Mouse (Mus musculus) neutrophil, adult 83 days (primary cell): Measurements from ENCODE around the gene Bptf. TPM values are rescaled to one million over a fixed set of nuclear protein-coding genes. Genes with fewer than 3 reads are reported as not detected.

Experiments
- total RNA-seq, 2 experiments: library from RNA; stranded (reverse); gene quantifications; one replicate each; pipeline ENCODE4 v1.2.4; 2023

The Bptf gene
- total RNA-seq, result 10 to 100 TPM; 51.3 to 56.5 TPM

GRCm38 (mm10) chr11:107131749-107132421 is at the start of gene Bptf:
Gene Bptf, minus strand, starts transcription at chr11:107132127.

DNA sequence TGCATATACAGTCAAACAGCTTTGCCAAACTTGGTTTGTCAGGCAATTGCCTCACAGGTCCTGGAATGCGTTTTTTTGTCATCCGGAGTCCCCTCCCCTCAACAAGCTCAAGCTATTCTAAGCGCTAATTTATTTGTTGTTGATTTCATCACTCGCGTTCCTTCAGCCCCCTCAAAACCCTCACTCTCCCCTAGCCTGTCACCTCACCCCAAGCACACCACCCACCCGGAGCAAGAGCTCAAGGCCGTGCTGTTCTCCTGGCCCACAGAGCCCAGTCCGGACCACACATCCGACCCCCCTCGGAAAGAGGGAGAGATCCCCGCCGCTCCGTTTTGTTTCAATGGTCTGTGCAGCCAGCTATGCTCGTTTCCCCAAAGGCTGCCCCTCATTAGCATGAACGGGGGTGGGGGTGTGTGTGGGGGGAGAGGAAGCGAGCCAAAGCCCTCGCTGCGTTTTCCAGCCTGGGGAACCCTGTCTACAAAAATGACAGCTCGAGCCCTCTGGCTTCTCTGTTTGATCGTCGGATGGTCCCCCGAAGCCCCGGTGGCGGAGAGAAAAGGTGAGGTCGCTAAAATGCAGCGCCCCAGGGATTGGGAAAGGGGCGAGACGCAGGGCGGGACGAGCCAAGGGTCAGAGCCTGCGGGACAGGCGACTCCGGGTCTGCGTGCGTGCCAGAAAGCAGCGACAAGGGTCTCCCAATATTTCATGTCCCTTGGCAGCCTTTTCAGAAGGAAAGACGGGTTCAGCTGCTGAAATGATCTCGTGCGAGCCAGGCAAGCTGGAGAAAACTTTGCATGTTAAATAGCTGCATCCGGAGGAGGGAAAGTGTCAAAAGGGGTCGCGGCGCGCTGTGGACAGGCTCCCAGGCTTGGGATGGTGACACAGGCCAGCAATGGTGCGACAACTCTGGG is 106.3 kb downstream of the Bptf start, which contains the start of gene 1810010H24Rik:
1810010H24Rik (plus strand) TSS at position 271 of the 911 bp plus-strand sequence.

GRCm38 (mm10) chr11:106999151-106999948 is 132.6 kb downstream of the Bptf start, which contains the start of gene Kpna2:
Gene Kpna2, minus strand, starts transcription at chr11:106999541.

Other genes with a start within 250 kb of the Bptf start
- 10 to 100 TPM; 29.0 to 35.0 TPM for gene Smurf2, start 211.4 kb downstream of the Bptf start, total RNA-seq
- gene Kpna2, start 132.6 kb downstream of the Bptf start, total RNA-seq, result 100 to 1,000 TPM; 134 to 140 TPM
- gene 1810010H24Rik, start 106.4 kb downstream of the Bptf start, total RNA-seq, result under 1 TPM; 0.46 to 0.64 TPM
- 10 to 100 TPM; 11.4 to 11.6 TPM for gene Nol11, start 57.3 kb upstream of the Bptf start, total RNA-seq